Mouse (Mus musculus): Measurements from ENCODE around the gene AB124611.

- TF ChIP-seq POLR2A (IDR thresholded peaks at IDR 0.05; ENCODE audit: extremely low read depth, insufficient read depth, low read length), result no peak
- no peak for TF ChIP-seq CTCF (IDR thresholded peaks at IDR 0.05; ENCODE audit: low read depth, low read length)
These were observed 50.3 kb downstream of the AB124611 start for GRCm38 (mm10) chr9:21576286-21576685.

All from liver, adult 2 months (tissue).